Mouse (Mus musculus): ENCODE measurements at regions not wholly inside any gene's neighbourhood (a gene's known extent, or its start where the extent isn't known, plus 50 kb on each side); places are given as distances from the start of the nearest gene placed in this dataset.

- H3K9ac ChIP-seq = no peak overlapping the region
- no peak for ATAC-seq (ENCODE audit: insufficient read depth)
These were observed 56.5 kb downstream of the Tmsb4x start for GRCm38 (mm10) chrX:167152611-167153010.

DNA sequence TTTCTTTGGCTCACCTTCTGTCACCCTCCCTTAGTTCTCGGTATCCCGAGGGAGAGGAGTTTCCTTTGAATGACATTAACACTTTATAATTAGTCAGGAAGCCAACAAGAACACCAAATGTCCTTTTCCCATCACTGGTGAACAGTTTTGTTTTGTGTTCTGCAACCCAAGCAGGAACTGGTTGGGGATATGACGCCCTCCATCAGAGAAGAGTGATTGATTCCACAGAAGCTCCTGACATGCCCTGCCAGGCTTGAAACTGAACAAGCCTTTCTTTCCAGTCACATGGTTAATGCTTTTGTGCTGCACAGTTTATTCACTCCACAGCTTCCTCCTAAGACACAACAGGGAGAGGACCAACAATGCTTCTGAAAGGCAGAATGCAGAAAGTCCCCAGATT, 57.8 kb downstream of the Tmsb4x start:
- H3K36me3 ChIP-seq (replicated peaks) = no peaks in the 10 kb centered on the region
- no peak overlapping the region for H3K4me3 ChIP-seq (replicated peaks)
- ATAC-seq (ENCODE audit: insufficient read depth) = no peak
- 58% methylated on average over 3 of the region's 3 CpGs for WGBS (ENCODE audit: insufficient replicate concordance)
- no peak overlapping the region for H3K4me2 ChIP-seq
- no peak overlapping the region for H3K27ac ChIP-seq (replicated peaks)
- H3K4me1 ChIP-seq (replicated peaks) = no peaks in the 10 kb centered on the region
- H3K9me3 ChIP-seq (replicated peaks) = no peaks in the 10 kb centered on the region
- peaks cover 4% of the 10 kb centered on the region; the same call in 1 of the 2 replicates for H3K27me3 ChIP-seq
- H3K9ac ChIP-seq = no peak overlapping the region

More at GRCm38 (mm10) chrX:167152611-167153010, 56.5 kb downstream of the Tmsb4x start:
- Histone ChIP-seq H3K4me2 (no peak overlapping the region), H3K36me3 (replicated peaks) (no peaks in the 10 kb centered on the region), H3K9me3 (replicated peaks) (no peaks in the 10 kb centered on the region), H3K27me3 (peaks cover 4% of the 10 kb centered on the region; the same call in 1 of the 2 replicates), H3K27ac (replicated peaks) (no peak overlapping the region), H3K4me1 (replicated peaks) (no peaks in the 10 kb centered on the region), H3K4me3 (replicated peaks) (no peak overlapping the region)
- WGBS (ENCODE audit: insufficient replicate concordance) = 65% methylated on average over 4 of the region's 4 CpGs

DNA sequence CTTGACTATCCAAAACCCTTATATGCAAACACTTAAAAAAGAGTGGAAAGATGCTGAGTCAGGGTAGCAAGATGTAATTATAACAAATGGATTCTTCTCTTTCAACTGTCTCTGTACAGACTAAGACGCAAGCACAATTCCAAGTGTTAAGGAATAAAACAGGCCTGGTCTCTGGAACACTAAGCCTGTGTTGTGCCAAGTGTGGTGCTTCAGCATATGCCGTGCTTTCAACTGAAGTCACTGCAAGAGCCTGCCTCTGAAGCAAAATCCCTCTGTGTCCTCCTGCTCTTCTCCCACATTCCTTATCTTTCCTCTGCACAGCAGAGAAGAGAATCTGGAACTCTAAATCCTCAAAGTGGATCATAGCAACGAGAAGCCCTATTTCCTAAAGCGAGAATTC, 59.7 kb downstream of the Tmsb4x start:
- no peak overlapping the region for H3K4me3 ChIP-seq (replicated peaks)
- no peak overlapping the region for H3K27ac ChIP-seq (replicated peaks)
- H3K36me3 ChIP-seq (replicated peaks) = no peaks in the 10 kb centered on the region
- no peak overlapping the region for H3K4me2 ChIP-seq
- WGBS (ENCODE audit: insufficient replicate concordance) = 62% methylated on average over 4 of the region's 4 CpGs
- no peaks in the 10 kb centered on the region for H3K4me1 ChIP-seq (replicated peaks)
- H3K27me3 ChIP-seq = peaks cover 4% of the 10 kb centered on the region; the same call in 1 of the 2 replicates
- H3K9ac ChIP-seq = no peak overlapping the region
- no peak for ATAC-seq (ENCODE audit: insufficient read depth)
- no peaks in the 10 kb centered on the region for H3K9me3 ChIP-seq (replicated peaks)

DNA sequence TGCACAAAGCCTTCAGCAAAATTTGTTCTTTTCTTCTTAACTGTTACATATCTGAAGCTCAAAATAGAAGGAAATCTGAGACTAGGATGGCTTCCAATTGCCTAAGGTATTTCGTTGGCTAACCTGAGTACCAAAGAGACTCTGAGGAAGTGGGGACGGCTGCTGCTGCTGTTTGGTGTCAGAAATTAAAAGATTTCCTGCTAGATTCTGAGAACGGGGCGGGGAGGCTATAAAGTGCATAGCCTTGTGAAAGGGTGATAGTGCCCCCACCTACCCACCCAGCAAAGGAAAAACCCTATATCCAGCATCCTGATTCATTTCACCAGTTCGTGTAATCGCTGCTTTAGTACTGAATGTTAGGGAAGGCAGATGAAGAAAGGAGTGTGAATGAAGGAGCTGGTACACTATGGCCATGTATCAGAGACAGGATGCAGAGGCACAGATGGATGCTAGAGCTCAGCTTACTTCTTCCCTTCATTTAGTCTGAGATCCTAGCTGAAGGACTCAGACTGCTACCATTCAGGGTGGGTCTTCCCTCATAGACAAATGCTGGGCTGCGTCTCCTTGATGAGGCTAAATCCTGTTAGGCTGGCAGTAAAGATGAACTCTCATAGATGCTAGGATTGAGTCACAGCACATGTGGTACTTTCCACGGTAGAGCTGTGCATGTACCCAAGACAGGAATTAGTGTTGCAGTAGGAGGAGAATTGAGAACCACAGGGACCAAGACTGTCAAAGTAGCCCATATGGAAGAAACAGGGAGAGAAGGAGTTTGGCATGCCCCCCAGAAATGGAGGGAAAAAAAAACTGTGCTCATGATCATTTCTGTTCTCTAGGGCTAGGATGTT, 62.4 kb downstream of the Tmsb4x start:
- Histone ChIP-seq H3K27me3 (peaks cover 4% of the 10 kb centered on the region; the same call in 1 of the 2 replicates), H3K4me2 (no peak overlapping the region), H3K4me3 (replicated peaks) (no peak overlapping the region), H3K4me1 (replicated peaks) (no peaks in the 10 kb centered on the region), H3K9ac (no peak overlapping the region), H3K9me3 (replicated peaks) (no peaks in the 10 kb centered on the region), H3K27ac (replicated peaks) (no peak overlapping the region), H3K36me3 (replicated peaks) (no peaks in the 10 kb centered on the region)
- WGBS (ENCODE audit: insufficient replicate concordance) = 47% methylated on average over 8 of the region's 8 CpGs
- no peak for ATAC-seq (ENCODE audit: insufficient read depth)

GRCm38 (mm10) chrX:167145508-167146182, 63.5 kb downstream of the Tmsb4x start:
- Histone ChIP-seq H3K27ac (replicated peaks) (no peak overlapping the region), H3K4me3 (replicated peaks) (no peak overlapping the region), H3K36me3 (replicated peaks) (no peaks in the 10 kb centered on the region), H3K4me2 (no peak overlapping the region), H3K9ac (no peak overlapping the region), H3K4me1 (replicated peaks) (no peaks in the 10 kb centered on the region), H3K27me3 (no peaks in the 10 kb centered on the region), H3K9me3 (replicated peaks) (no peaks in the 10 kb centered on the region)
- WGBS (ENCODE audit: insufficient replicate concordance) = 37% methylated on average over 11 of the region's 11 CpGs
- no peak for ATAC-seq (ENCODE audit: insufficient read depth)

GRCm38 (mm10) chrX:167139110-167139509, 70.0 kb downstream of the Tmsb4x start:
- H3K9ac ChIP-seq = no peak overlapping the region
- WGBS (ENCODE audit: insufficient replicate concordance) = 32% methylated on average over 2 of the region's 2 CpGs
- H3K27ac ChIP-seq (replicated peaks) = no peak overlapping the region
- no peak for ATAC-seq (ENCODE audit: insufficient read depth)
- H3K36me3 ChIP-seq (replicated peaks) = no peaks in the 10 kb centered on the region
- no peaks in the 10 kb centered on the region for H3K9me3 ChIP-seq (replicated peaks)
- H3K4me1 ChIP-seq (replicated peaks) = no peaks in the 10 kb centered on the region
- H3K27me3 ChIP-seq = no peaks in the 10 kb centered on the region
- no peak overlapping the region for H3K4me2 ChIP-seq
- H3K4me3 ChIP-seq (replicated peaks) = no peak overlapping the region

- no peak overlapping the region for H3K9ac ChIP-seq
These were observed 74.9 kb downstream of the Tmsb4x start for GRCm38 (mm10) chrX:167134250-167134649.

GRCm38 (mm10) chrX:167132989-167133395, 76.1 kb downstream of the Tmsb4x start:
- Histone ChIP-seq H3K9me3 (replicated peaks) (no peaks in the 10 kb centered on the region), H3K9ac (no peak overlapping the region), H3K4me2 (no peak overlapping the region), H3K4me1 (replicated peaks) (no peaks in the 10 kb centered on the region), H3K27me3 (no peaks in the 10 kb centered on the region), H3K27ac (replicated peaks) (no peak overlapping the region), H3K36me3 (replicated peaks) (no peaks in the 10 kb centered on the region), H3K4me3 (replicated peaks) (no peak overlapping the region)
- ATAC-seq (ENCODE audit: insufficient read depth) = no peak
- WGBS (ENCODE audit: insufficient replicate concordance) = 31% methylated on average over 4 of the region's 4 CpGs

More at GRCm38 (mm10) chrX:167134250-167134649, 74.9 kb downstream of the Tmsb4x start:
- 66% methylated on average over 3 of the region's 3 CpGs for WGBS (ENCODE audit: insufficient replicate concordance)
- H3K27me3 ChIP-seq = no peaks in the 10 kb centered on the region
- no peaks in the 10 kb centered on the region for H3K9me3 ChIP-seq (replicated peaks)
- H3K4me3 ChIP-seq (replicated peaks) = no peak overlapping the region
- H3K27ac ChIP-seq (replicated peaks) = no peak overlapping the region
- ATAC-seq (ENCODE audit: insufficient read depth) = no peak
- H3K4me2 ChIP-seq = no peak overlapping the region
- H3K36me3 ChIP-seq (replicated peaks) = no peaks in the 10 kb centered on the region
- H3K4me1 ChIP-seq (replicated peaks) = no peaks in the 10 kb centered on the region

DNA sequence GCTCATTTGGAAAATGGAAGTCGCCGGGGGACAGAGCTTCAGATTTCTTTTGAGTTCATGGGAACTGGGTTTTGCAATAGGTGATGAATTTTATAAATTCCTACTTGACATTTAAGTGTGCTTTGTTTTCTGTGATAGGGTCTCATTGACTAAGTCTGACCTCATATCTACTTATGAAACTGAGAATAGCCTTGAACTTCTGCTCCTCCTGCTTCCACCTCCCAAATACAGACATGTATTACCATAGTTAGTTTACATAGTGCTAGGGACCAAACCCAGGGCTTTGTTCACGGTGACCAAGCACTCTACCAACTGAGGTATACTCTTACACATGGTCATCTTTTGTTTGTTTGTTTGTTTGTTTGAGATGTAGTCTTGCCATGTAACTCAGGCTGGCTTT, 77.8 kb downstream of the Tmsb4x start:
- Histone ChIP-seq H3K9ac (no peak overlapping the region), H3K9me3 (replicated peaks) (no peaks in the 10 kb centered on the region), H3K4me3 (replicated peaks) (no peak overlapping the region), H3K4me1 (replicated peaks) (no peaks in the 10 kb centered on the region), H3K36me3 (replicated peaks) (no peaks in the 10 kb centered on the region), H3K27ac (replicated peaks) (no peak overlapping the region), H3K27me3 (no peaks in the 10 kb centered on the region), H3K4me2 (no peak overlapping the region)
- no peak for ATAC-seq (ENCODE audit: insufficient read depth)
- WGBS (ENCODE audit: insufficient replicate concordance) = 65% methylated on average over 3 of the region's 3 CpGs

DNA sequence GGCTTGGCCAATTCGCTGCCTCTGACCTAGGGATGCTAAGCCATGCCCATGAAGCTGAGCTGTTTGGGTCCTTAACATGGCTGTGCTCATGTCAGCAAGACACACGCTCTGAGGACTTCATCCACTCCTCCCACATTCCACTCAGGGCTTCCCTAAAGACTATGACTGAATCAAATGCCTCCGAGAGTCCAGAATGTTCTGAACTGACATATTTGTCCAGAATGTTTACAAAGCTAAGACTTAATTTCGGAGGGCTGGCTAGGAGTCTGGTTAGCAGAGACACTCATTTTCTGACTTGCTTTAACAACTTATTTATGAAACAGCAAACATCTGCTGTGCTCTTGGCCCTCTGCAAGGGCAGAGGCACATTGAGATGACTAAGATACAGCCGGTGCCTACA, 78.5 kb downstream of the Tmsb4x start:
- Histone ChIP-seq H3K27me3 (no peaks in the 10 kb centered on the region), H3K4me3 (replicated peaks) (no peak overlapping the region), H3K27ac (replicated peaks) (no peak overlapping the region), H3K9ac (no peak overlapping the region), H3K36me3 (replicated peaks) (no peaks in the 10 kb centered on the region), H3K4me1 (replicated peaks) (no peaks in the 10 kb centered on the region), H3K4me2 (no peak overlapping the region), H3K9me3 (replicated peaks) (no peaks in the 10 kb centered on the region)
- 49% methylated on average over 5 of the region's 5 CpGs for WGBS (ENCODE audit: insufficient replicate concordance)
- ATAC-seq (ENCODE audit: insufficient read depth) = no peak

GRCm38 (mm10) chrX:167119288-167119687, 89.8 kb downstream of the Tmsb4x start:
- Histone ChIP-seq H3K27me3 (peaks cover 9% of the 10 kb centered on the region), H3K4me1 (replicated peaks) (no peaks in the 10 kb centered on the region), H3K27ac (replicated peaks) (no peak overlapping the region), H3K9me3 (replicated peaks) (no peaks in the 10 kb centered on the region), H3K4me3 (replicated peaks) (no peak overlapping the region), H3K9ac (no peak overlapping the region), H3K4me2 (no peak overlapping the region), H3K36me3 (replicated peaks) (no peaks in the 10 kb centered on the region)
- ATAC-seq (ENCODE audit: insufficient read depth) = no peak
- WGBS (ENCODE audit: insufficient replicate concordance) = 77% methylated on average over 4 of the region's 4 CpGs

Data from liver, embryonic 15.5 days (tissue).